In genomic region chr4:149256511-149257300, GRCm38 (mm10) we compare ENCODE assay signal across 10 mouse cellular contexts. TPM values are rescaled to one million over a fixed set of nuclear protein-coding genes. Genes with fewer than 3 reads are reported as not detected.
A peak's percentile ranks its signal among the peaks of the same experiment; 100 is the strongest.
DNase-seq lines count a peak whose midpoint lies in the region; ATAC-seq and TF ChIP-seq lines count a peak whose summit lies in the region.
"Had no signal": no experiment of that assay in that cellular context is flagged by ENCODE, and none has a peak within 500 bp of the region (broad histone marks: within the 10 kb centered on the region; RNA-seq: fewer than 3 reads in every experiment).

No protein-coding gene starts in this region.

- TF ChIP-seq EP300 in heart, adult 2 months (IDR thresholded peaks at IDR 0.05; ENCODE audit: insufficient read depth, low read depth, low read length): no peak

- WGBS in heart, embryonic 14.5 days: 91% methylated on average over 15 of the region's 15 CpGs
- 92% methylated on average over 15 of the region's 15 CpGs for WGBS in heart, adult 2 months
- WGBS in hindbrain, embryonic 12.5 days: 85% methylated on average over 15 of the region's 15 CpGs
- 74% methylated on average over 15 of the region's 15 CpGs for WGBS in neural tube, embryonic 13.5 days

- peak overlapping the region; percentile 23 to 66; a peak in 1 of 4 replicates for H3K27ac ChIP-seq in heart, embryonic 14.5 days (replicated peaks in 1 of 2; ENCODE audit: control insufficient read depth in 1 of 2, insufficient read depth in 1 of 2, low read depth in 2 of 2, low read length in 2 of 2)
- H3K27ac ChIP-seq in heart, adult 2 months: no peak overlapping the region
- H3K27ac ChIP-seq in hindbrain, embryonic 12.5 days: peak overlapping the region; percentile 80
- peak overlapping the region; percentile 87 for H3K27ac ChIP-seq in neural tube, embryonic 13.5 days (replicated peaks)

- no peak overlapping the region for H3K4me2 ChIP-seq in heart, embryonic 14.5 days (ENCODE audit: low read length)
- H3K4me2 ChIP-seq in hindbrain, embryonic 12.5 days (replicated peaks): no peak overlapping the region
- no peak overlapping the region for H3K4me2 ChIP-seq in neural tube, embryonic 13.5 days

- H3K9me3 ChIP-seq in heart, embryonic 14.5 days (ENCODE audit: control insufficient read depth, low read length): no peaks in the 10 kb centered on the region
- no peaks in the 10 kb centered on the region for H3K9me3 ChIP-seq in hindbrain, embryonic 12.5 days (replicated peaks)
- H3K9me3 ChIP-seq in neural tube, embryonic 13.5 days: no peaks in the 10 kb centered on the region

- peaks cover 68% of the 10 kb centered on the region for H3K36me3 ChIP-seq in heart, embryonic 14.5 days (ENCODE audit: control insufficient read depth, insufficient read depth, low read length)
- peaks cover 23% of the 10 kb centered on the region for H3K36me3 ChIP-seq in heart, adult 2 months (ENCODE audit: control insufficient read depth, insufficient read depth, low read length)
- H3K36me3 ChIP-seq in hindbrain, embryonic 12.5 days: peaks cover 52% of the 10 kb centered on the region
- peaks cover 59% of the 10 kb centered on the region for H3K36me3 ChIP-seq in neural tube, embryonic 13.5 days

- no peak for DNase-seq in heart, adult 2 months
- peak; percentile 83 to 88 for DNase-seq in cerebellum, postnatal 25 days
- no peak for DNase-seq in kidney, postnatal 4 days
- no peak for DNase-seq in frontal cortex, postnatal 10 days (ENCODE audit: low spot score in 2 of 2)
- no peak for DNase-seq in left cerebral cortex, adult 11 months (ENCODE audit: low spot score)
- DNase-seq: layer of hippocampus, postnatal 36 days had no signal

- peaks cover 3 to 20% of the 10 kb centered on the region in 2 experiments for H3K4me1 ChIP-seq in heart, embryonic 14.5 days (ENCODE audit: control insufficient read depth in 2 of 2, insufficient read depth in 2 of 2, low read length in 2 of 2)
- H3K4me1 ChIP-seq in heart, adult 2 months (ENCODE audit: control insufficient read depth, insufficient read depth, low read length): peaks cover 2% of the 10 kb centered on the region; the same call in 1 of the 2 replicates
- peaks cover 15% of the 10 kb centered on the region for H3K4me1 ChIP-seq in hindbrain, embryonic 12.5 days
- H3K4me1 ChIP-seq in neural tube, embryonic 13.5 days (replicated peaks): peaks cover 29% of the 10 kb centered on the region

- TF ChIP-seq POLR2A in heart, adult 2 months (IDR thresholded peaks at IDR 0.05; ENCODE audit: insufficient read depth, low read depth, low read length): no peak

- intact Hi-C loops in heart, adult 2 months (cut with DNase I): loop anchor here (10.0 kb wide), 1 partner anchor 48 kb away; the partner anchor contains the start of gene Kif1b

- no peak overlapping the region for H3K9ac ChIP-seq in heart, embryonic 14.5 days (ENCODE audit: low read length)
- no peak overlapping the region for H3K9ac ChIP-seq in heart, adult 2 months (ENCODE audit: low read depth, low read length)
- no peak overlapping the region for H3K9ac ChIP-seq in hindbrain, embryonic 12.5 days
- H3K9ac ChIP-seq in neural tube, embryonic 13.5 days: 0 out of 2 replicates have a peak overlapping the region, but pooled peaks have one; percentile 38

- H3K79me2 ChIP-seq in heart, adult 2 months (replicated peaks; ENCODE audit: control insufficient read depth, insufficient read depth, low read length): no peaks in the 10 kb centered on the region

- no peak for ATAC-seq in heart, embryonic 14.5 days (ENCODE audit: insufficient number of reproducible peaks, insufficient read depth, low FRiP score, low read depth)
- no peak for ATAC-seq in hindbrain, embryonic 12.5 days (ENCODE audit: low FRiP score)
- ATAC-seq in neural tube, embryonic 13.5 days (ENCODE audit: low read depth): no peak
- ATAC-seq: inflammation-experienced regulatory T-cells, adult 6 months had no signal

- no peak overlapping the region for H3K4me3 ChIP-seq in heart, embryonic 14.5 days (ENCODE audit: control insufficient read depth in 1 of 2, insufficient read depth in 1 of 2, low read depth in 1 of 2, low read length in 2 of 2)
- H3K4me3 ChIP-seq in heart, adult 2 months: no peak overlapping the region
- H3K4me3 ChIP-seq in hindbrain, embryonic 12.5 days: no peak overlapping the region
- no peak overlapping the region for H3K4me3 ChIP-seq in neural tube, embryonic 13.5 days

- TF ChIP-seq CTCF in heart, adult 2 months (IDR thresholded peaks at IDR 0.05): no peak

- no peaks in the 10 kb centered on the region for H3K27me3 ChIP-seq in heart, embryonic 14.5 days (ENCODE audit: control insufficient read depth, insufficient read depth, low read length)
- no peaks in the 10 kb centered on the region for H3K27me3 ChIP-seq in heart, adult 2 months (ENCODE audit: control insufficient read depth, insufficient read depth, low read length)
- no peaks in the 10 kb centered on the region for H3K27me3 ChIP-seq in hindbrain, embryonic 12.5 days
- H3K27me3 ChIP-seq in neural tube, embryonic 13.5 days: no peaks in the 10 kb centered on the region

RNA-seq across cellular contexts. Expression of gene Kif1b, which starts 50.8 kb away (rescaled TPM):
- polyA plus RNA-seq in heart, embryonic 14.5 days (2014; fragmentation: Nextera tagmentation; extraction: Ambion mirVana): 47.1 and 51.9 TPM in 2 replicates
- 100 to 1,000 TPM; 154 to 186 TPM for total RNA-seq in heart, adult 2 months (2021)
- 41.6 and 79.2 TPM in 2 replicates for polyA plus RNA-seq in heart, adult 2 months (2012; rRNA removed)
- 139 and 140 TPM in 2 replicates for polyA plus RNA-seq in hindbrain, embryonic 12.5 days (2016; fragmentation: Nextera tagmentation; extraction: Ambion mirVana)
- 123 and 130 TPM in 2 replicates for polyA plus RNA-seq in neural tube, embryonic 13.5 days (2015; fragmentation: Nextera tagmentation; extraction: Ambion mirVana)

Comparison
In these comparisons a context has a peak if more than half of its experiments do, and no peak if none do; other contexts are left out.
1. DNase-seq: peak in cerebellum, postnatal 25 days (2 of 2); none in heart, adult 2 months (0 of 2), kidney, postnatal 4 days (0 of 2), frontal cortex, postnatal 10 days (0 of 2) and left cerebral cortex, adult 11 months (single experiment).